Mouse (Mus musculus) bone marrow macrophage, adult 2 months (primary cell): Measurements from ENCODE around the gene Tsc22d4.

Experiments
- CTCF ChIP-seq: IDR thresholded peaks from 2 replicates; pipeline ENCODE4 v1.5.1; 2012; ENCODE audit warnings: low read depth, mild to moderate bottlenecking, low read length, moderate library complexity
- POLR2A ChIP-seq: IDR thresholded peaks from 2 replicates; pipeline ENCODE4 v1.6.1; 2012; ENCODE audit warnings: mild to moderate bottlenecking, low read depth, low read length, borderline replicate concordance

- TF ChIP-seq POLR2A (no peak), CTCF (no peak)
These were observed 25.2 kb downstream of the Tsc22d4 start for GRCm38 (mm10) chr5:137770709-137771108.
